Mouse (Mus musculus) CH12.LX (cell line): ENCODE data around the gene Kif6. TPM values are rescaled to one million over a fixed set of nuclear protein-coding genes. Genes with fewer than 3 reads are reported as not detected.

Source experiments
- DNase-seq: peaks from one replicate; pipeline ENCODE4 v3.0.0-alpha.2; 2013; ENCODE audit errors: extremely low read depth
- H3K27ac ChIP-seq: 2 replicates; pipeline ENCODE4 v1.5.1; 2012; ENCODE audit warnings: low read depth, mild to moderate bottlenecking, control low read depth, moderate library complexity; ENCODE audit not compliant: insufficient read depth
- H3K27me3 ChIP-seq: replicated peaks from 2 replicates; pipeline ENCODE3; 2012; ENCODE audit warnings: inconsistent platforms
- H3K36me3 ChIP-seq, 2 experiments: replicated peaks in 1 of 2; 2 replicates each; pipeline versions ENCODE3 to v1.6.1; 2012; ENCODE audit warnings: inconsistent platforms in 1 of 2, low read length in 1 of 2, mild to moderate bottlenecking in 1 of 2, mixed read lengths in 1 of 2, moderate library complexity in 1 of 2; ENCODE audit not compliant: control insufficient read depth in 1 of 2, insufficient read depth in 1 of 2
- H3K4me1 ChIP-seq, 2 experiments: 2 replicates each; pipeline ENCODE4 v1.6.1; 2012; ENCODE audit warnings: inconsistent platforms in 1 of 2, moderate library complexity in 1 of 2; ENCODE audit not compliant: insufficient read depth in 2 of 2, control insufficient read depth in 1 of 2
- H3K4me2 ChIP-seq: 2 replicates; pipeline ENCODE4 v1.6.1; 2012; ENCODE audit warnings: low read depth, mild to moderate bottlenecking, control low read depth; ENCODE audit not compliant: poor library complexity, insufficient read depth, severe bottlenecking
- H3K4me3 ChIP-seq, 3 experiments: fragments of 150-350 bp in 1 of 3; sonication (generic) in 1 of 3; replicated peaks in 1 of 3; 2 replicates each; pipeline versions ENCODE3 to v1.5.1; 2011 to 2012; ENCODE audit warnings: low read depth in 2 of 3, low read length in 2 of 3, mild to moderate bottlenecking in 2 of 3, moderate library complexity in 2 of 3, control low read depth in 1 of 3, improper control_type of control experiment in 1 of 3, inconsistent platforms in 1 of 3, mixed read lengths in 1 of 3; ENCODE audit not compliant: poor library complexity in 1 of 3
- H3K79me2 ChIP-seq: replicated peaks from 2 replicates; pipeline ENCODE4 v1.6.1; 2012; ENCODE audit warnings: mild to moderate bottlenecking, moderate library complexity; ENCODE audit not compliant: control insufficient read depth, poor library complexity, insufficient read depth, severe bottlenecking; ENCODE audit errors: extremely low read depth
- H3K9ac ChIP-seq: 2 replicates; pipeline ENCODE4 v1.6.1; 2012; ENCODE audit warnings: low read depth, mild to moderate bottlenecking, control low read depth, moderate library complexity; ENCODE audit not compliant: insufficient read depth
- H3K9me3 ChIP-seq: replicated peaks from 2 replicates; pipeline ENCODE3; 2012; ENCODE audit warnings: low read length, inconsistent platforms, mixed read lengths
- CHD1 ChIP-seq: IDR thresholded peaks from 2 replicates; pipeline ENCODE4 v1.6.1; 2012; ENCODE audit warnings: low read depth, low read length, improper control_type of control experiment, inconsistent platforms
- CHD2 ChIP-seq: IDR thresholded peaks from 2 replicates; pipeline ENCODE4 v1.6.1; 2011; ENCODE audit warnings: low read length, improper control_type of control experiment
- CTCF ChIP-seq, 2 experiments: IDR thresholded peaks in 1 of 2; conservative IDR thresholded peaks in 1 of 2; 2 replicates each; pipeline ENCODE4 v1.5.1; 2011 to 2012; ENCODE audit warnings: low read depth in 2 of 2, low read length in 2 of 2, improper control_type of control experiment in 1 of 2, inconsistent platforms in 1 of 2, mild to moderate bottlenecking in 1 of 2, moderate library complexity in 1 of 2
- E2F4 ChIP-seq: IDR thresholded peaks from 2 replicates; pipeline ENCODE4 v1.6.1; 2011; ENCODE audit warnings: low read depth, low read length, improper control_type of control experiment; ENCODE audit not compliant: insufficient replicate concordance
- EP300 ChIP-seq: IDR thresholded peaks from 2 replicates; pipeline ENCODE4 v1.6.1; 2011; ENCODE audit warnings: low read length, improper control_type of control experiment
- GABPA ChIP-seq: IDR thresholded peaks from 2 replicates; pipeline ENCODE4 v1.6.1; 2012; ENCODE audit warnings: low read depth, low read length, improper control_type of control experiment, inconsistent platforms; ENCODE audit not compliant: insufficient replicate concordance
- HCFC1 ChIP-seq: IDR thresholded peaks from 2 replicates; pipeline ENCODE4 v1.6.1; 2012; ENCODE audit warnings: low read depth, mild to moderate bottlenecking, inconsistent platforms, low read length, improper control_type of control experiment
- JUN ChIP-seq: IDR thresholded peaks from 2 replicates; pipeline ENCODE4 v1.6.1; 2011; ENCODE audit warnings: low read depth, mild to moderate bottlenecking, low read length, improper control_type of control experiment, moderate library complexity; ENCODE audit not compliant: insufficient read depth
- JUND ChIP-seq: conservative IDR thresholded peaks from 2 replicates; pipeline ENCODE4 v1.6.1; 2011; ENCODE audit warnings: low read depth, low read length, improper control_type of control experiment
- MAFK ChIP-seq: IDR thresholded peaks from 2 replicates; pipeline ENCODE4 v1.6.1; 2011; ENCODE audit warnings: low read length, improper control_type of control experiment; ENCODE audit not compliant: insufficient replicate concordance
- MAX ChIP-seq: IDR thresholded peaks from 2 replicates; pipeline ENCODE4 v1.6.1; 2011; ENCODE audit warnings: low read length, improper control_type of control experiment
- MAZ ChIP-seq: IDR thresholded peaks from 2 replicates; pipeline ENCODE4 v1.6.1; 2012; ENCODE audit warnings: low read depth, mild to moderate bottlenecking, inconsistent platforms, low read length, improper control_type of control experiment, moderate library complexity
- MEF2A ChIP-seq: IDR thresholded peaks from 2 replicates; pipeline ENCODE4 v1.6.1; 2014; ENCODE audit warnings: low read depth, mild to moderate bottlenecking, inconsistent platforms, low read length, improper control_type of control experiment, borderline replicate concordance
- MXI1 ChIP-seq: IDR thresholded peaks from 2 replicates; pipeline ENCODE4 v1.6.1; 2011; ENCODE audit warnings: mild to moderate bottlenecking, low read depth, low read length, improper control_type of control experiment
- NRF1 ChIP-seq: IDR thresholded peaks from 2 replicates; pipeline ENCODE4 v1.6.1; 2014; ENCODE audit warnings: low read depth, mild to moderate bottlenecking, inconsistent platforms, low read length, improper control_type of control experiment, moderate library complexity
- PAX5 ChIP-seq: IDR thresholded peaks from 2 replicates; pipeline ENCODE4 v1.6.1; 2012; ENCODE audit warnings: low read length, inconsistent platforms, mixed read lengths
- POLR2AphosphoS2 ChIP-seq: IDR thresholded peaks from 2 replicates; pipeline ENCODE4 v1.6.1; 2011; ENCODE audit warnings: low read depth, low read length, improper control_type of control experiment
- RAD21 ChIP-seq: IDR thresholded peaks from 2 replicates; pipeline ENCODE4 v1.6.1; 2011; ENCODE audit warnings: low read depth, mild to moderate bottlenecking, low read length, improper control_type of control experiment, moderate library complexity
- RCOR1 ChIP-seq: conservative IDR thresholded peaks from 2 replicates; pipeline ENCODE4 v1.6.1; 2012; ENCODE audit warnings: low read depth, mild to moderate bottlenecking, inconsistent platforms, low read length, improper control_type of control experiment
- SIN3A ChIP-seq: IDR thresholded peaks from 2 replicates; pipeline ENCODE4 v1.6.1; 2012; ENCODE audit warnings: low read length, improper control_type of control experiment, inconsistent platforms
- SMC3 ChIP-seq: IDR thresholded peaks from 2 replicates; pipeline ENCODE4 v1.6.1; 2011; ENCODE audit warnings: low read depth, low read length, improper control_type of control experiment
- TBP ChIP-seq: conservative IDR thresholded peaks from 2 replicates; pipeline ENCODE4 v1.6.1; 2011; ENCODE audit warnings: low read depth, low read length, improper control_type of control experiment
- TCF12 ChIP-seq: IDR thresholded peaks from 2 replicates; pipeline ENCODE4 v1.6.1; 2014; ENCODE audit warnings: low read depth, mild to moderate bottlenecking, inconsistent platforms, low read length, improper control_type of control experiment
- UBTF ChIP-seq: IDR thresholded peaks from 2 replicates; pipeline ENCODE4 v1.6.1; 2012; ENCODE audit warnings: low read depth, mild to moderate bottlenecking, inconsistent platforms, low read length, improper control_type of control experiment, moderate library complexity
- ZC3H11A ChIP-seq: IDR thresholded peaks from 2 replicates; pipeline ENCODE4 v1.6.1; 2012; ENCODE audit warnings: low read depth, mild to moderate bottlenecking, inconsistent platforms, low read length, improper control_type of control experiment
- ZKSCAN1 ChIP-seq: IDR thresholded peaks from 2 replicates; pipeline ENCODE4 v1.6.1; 2012; ENCODE audit warnings: low read depth, inconsistent platforms, low read length, improper control_type of control experiment, borderline replicate concordance
- ZMIZ1 ChIP-seq: IDR thresholded peaks from 2 replicates; pipeline ENCODE4 v1.6.1; 2012; ENCODE audit warnings: low read depth, mild to moderate bottlenecking, inconsistent platforms, low read length, improper control_type of control experiment
- ZNF384 ChIP-seq: IDR thresholded peaks from 2 replicates; pipeline ENCODE4 v1.6.1; 2012; ENCODE audit warnings: low read depth, low read length, improper control_type of control experiment, inconsistent platforms
- dilution Hi-C: fragments of 300-500 bp; cut with MboI; formaldehyde crosslinking; loops from 2 replicates; pipeline ENCODE4 v1.14.3; 2020; ENCODE audit warnings: low sequenced_read_pairs; ENCODE audit not compliant: extremely low pct_unique_long_range_greater_than_20kb, extremely low pct_ligation_motif_present
- in situ Hi-C: fragments of 300-500 bp; cut with MboI; formaldehyde crosslinking; loops from 3 replicates; pipeline ENCODE4 v1.14.3; 2019; ENCODE audit warnings: low sequenced_read_pairs, low pct_ligation_motif_present, low pct_unique_long_range_greater_than_20kb, mixed read lengths
- polyA plus RNA-seq: library from polyadenylated mRNA; unstranded; fragments of >175 nt; gene quantifications from 2 replicates; pipeline ENCODE4 v1.2.1, GENCODE M21; 2012; ENCODE audit warnings: low read depth; ENCODE audit not compliant: insufficient read length
- total RNA-seq, 2 experiments: library from RNA; depleted of rRNA; stranded (reverse); fragments of 300-350 nt in 1 of 2; fragments of >200 nt in 1 of 2; gene quantifications; 2 replicates each; pipeline ENCODE4 v1.2.3; 2012 to 2014

The Kif6 gene
- total and polyA plus RNA-seq, 3 experiments: not detected

DNA sequence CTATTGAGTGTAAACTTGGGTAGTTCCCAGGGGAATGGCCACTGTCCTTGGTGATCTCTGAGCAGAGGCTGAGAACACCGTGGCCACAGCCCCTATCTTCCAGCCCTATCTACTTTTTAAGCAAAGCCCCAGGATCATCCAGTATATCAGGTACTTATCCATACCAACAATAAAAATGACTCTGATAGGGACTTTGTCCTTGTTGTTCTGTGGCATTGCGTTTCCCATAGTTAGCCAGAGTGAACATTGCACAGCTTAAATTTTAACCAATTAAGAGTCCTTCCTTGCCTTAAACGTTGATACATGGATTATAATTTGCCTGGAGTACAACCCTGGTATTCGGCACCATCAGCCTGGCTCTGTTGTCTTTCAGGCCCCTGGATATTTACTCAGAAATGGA lies 112.0 kb downstream of the Kif6 start:
- TF ChIP-seq CHD1 (no peak), TBP (no peak), E2F4 (no peak), ZMIZ1 (no peak), EP300 (no peak), CTCF (conservative IDR thresholded peaks at IDR 0.05 in 1 of 2, IDR thresholded peaks at IDR 0.05 in 1 of 2; ENCODE audit: low read depth in 2 of 2, low read length in 2 of 2) (no peak), SMC3 (no peak), POLR2AphosphoS2 (no peak), TCF12 (no peak), MAFK (no peak), SIN3A (no peak), ZKSCAN1 (no peak), UBTF (no peak), HCFC1 (no peak), ZNF384 (no peak), NRF1 (no peak), RAD21 (no peak), CHD2 (no peak)
- dilution Hi-C loops: no loop called here
- H3K9ac ChIP-seq: no peak overlapping the region
- no peak for DNase-seq
- H3K4me1 ChIP-seq: no peaks in the 10 kb centered on the region
- in situ Hi-C loops: no loop called here
- no peaks in the 10 kb centered on the region for H3K79me2 ChIP-seq
- H3K27me3 ChIP-seq: peaks cover 8% of the 10 kb centered on the region
- peaks cover 3% of the 10 kb centered on the region for H3K9me3 ChIP-seq
- H3K4me3 ChIP-seq: no peak overlapping the region
- no peak overlapping the region for H3K4me2 ChIP-seq
- no peak overlapping the region for H3K27ac ChIP-seq
- no peaks in the 10 kb centered on the region for H3K36me3 ChIP-seq

- no peak overlapping the region for H3K4me3 ChIP-seq
- no peaks in the 10 kb centered on the region for H3K4me1 ChIP-seq
- no peak overlapping the region for H3K4me2 ChIP-seq
- no peak for TF ChIP-seq MAZ
- TF ChIP-seq MEF2A: no peak
- TF ChIP-seq PAX5: no peak
- TF ChIP-seq ZC3H11A: no peak
- no peak for TF ChIP-seq NRF1
- no peak for TF ChIP-seq ZMIZ1
- no peak for TF ChIP-seq MAFK
- TF ChIP-seq RCOR1: no peak
- TF ChIP-seq SIN3A: no peak
- no peak for TF ChIP-seq CHD1
- no peak for TF ChIP-seq MXI1
- TF ChIP-seq UBTF: no peak
- no peak for TF ChIP-seq JUN
- no peak for TF ChIP-seq GABPA
- TF ChIP-seq JUND: no peak
- TF ChIP-seq MAX: no peak
- no peak for DNase-seq
- H3K79me2 ChIP-seq: no peaks in the 10 kb centered on the region
- no peak overlapping the region for H3K27ac ChIP-seq
- H3K36me3 ChIP-seq: no peaks in the 10 kb centered on the region
- in situ Hi-C loops (no loop called here), dilution Hi-C loops (no loop called here)
- peaks cover 3% of the 10 kb centered on the region for H3K9me3 ChIP-seq
- H3K27me3 ChIP-seq: peaks cover 11% of the 10 kb centered on the region
- H3K9ac ChIP-seq: no peak overlapping the region
These were observed 112.6 kb downstream of the Kif6 start for GRCm38 (mm10) chr17:49727428-49728045.
